Mouse (Mus musculus): ENCODE data around the gene Naa80.

Naa80 gene

DNA sequence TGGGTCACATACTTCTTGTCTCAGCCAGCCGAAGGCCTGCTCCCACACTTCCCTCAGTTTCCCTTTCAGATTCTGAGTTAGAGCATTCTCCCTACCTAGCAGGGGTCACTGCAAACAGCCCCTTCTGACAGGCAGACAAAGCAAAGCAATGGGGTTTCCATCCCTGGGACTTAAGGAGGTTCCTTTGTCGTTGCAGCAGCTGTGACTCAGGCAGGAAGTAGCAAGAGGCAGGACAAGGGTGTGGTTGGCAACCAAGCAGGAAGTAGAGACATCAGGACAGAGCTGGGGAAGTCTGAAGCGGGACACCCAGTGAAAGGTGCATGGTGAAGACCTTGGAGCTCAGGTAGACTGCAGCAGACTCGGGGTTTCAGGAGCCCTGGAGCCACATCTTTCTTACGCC is 45.9 kb downstream of the Naa80 start:
- DNase-seq, result no peak

DNA sequence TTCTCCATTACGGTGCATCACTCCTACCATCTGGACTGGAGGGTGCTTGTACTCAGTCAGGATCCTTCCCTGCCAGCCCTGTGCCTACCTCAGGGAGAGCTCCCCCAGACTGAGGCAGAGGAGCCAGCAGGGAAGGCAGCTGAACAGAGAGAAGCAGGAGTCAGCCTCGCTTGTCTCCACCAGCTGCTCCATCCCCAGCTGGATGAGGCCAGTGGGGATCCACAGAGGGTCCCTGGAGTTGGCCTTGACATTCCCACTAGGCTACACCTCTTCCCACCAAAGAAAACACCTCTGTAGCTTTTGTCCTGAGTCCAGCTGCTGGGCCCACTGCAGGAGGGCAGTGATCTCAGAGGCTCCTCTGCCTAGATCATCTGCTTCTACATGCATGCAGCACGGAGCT is 46.3 kb downstream of the Naa80 start:
- no peak for DNase-seq

DNA sequence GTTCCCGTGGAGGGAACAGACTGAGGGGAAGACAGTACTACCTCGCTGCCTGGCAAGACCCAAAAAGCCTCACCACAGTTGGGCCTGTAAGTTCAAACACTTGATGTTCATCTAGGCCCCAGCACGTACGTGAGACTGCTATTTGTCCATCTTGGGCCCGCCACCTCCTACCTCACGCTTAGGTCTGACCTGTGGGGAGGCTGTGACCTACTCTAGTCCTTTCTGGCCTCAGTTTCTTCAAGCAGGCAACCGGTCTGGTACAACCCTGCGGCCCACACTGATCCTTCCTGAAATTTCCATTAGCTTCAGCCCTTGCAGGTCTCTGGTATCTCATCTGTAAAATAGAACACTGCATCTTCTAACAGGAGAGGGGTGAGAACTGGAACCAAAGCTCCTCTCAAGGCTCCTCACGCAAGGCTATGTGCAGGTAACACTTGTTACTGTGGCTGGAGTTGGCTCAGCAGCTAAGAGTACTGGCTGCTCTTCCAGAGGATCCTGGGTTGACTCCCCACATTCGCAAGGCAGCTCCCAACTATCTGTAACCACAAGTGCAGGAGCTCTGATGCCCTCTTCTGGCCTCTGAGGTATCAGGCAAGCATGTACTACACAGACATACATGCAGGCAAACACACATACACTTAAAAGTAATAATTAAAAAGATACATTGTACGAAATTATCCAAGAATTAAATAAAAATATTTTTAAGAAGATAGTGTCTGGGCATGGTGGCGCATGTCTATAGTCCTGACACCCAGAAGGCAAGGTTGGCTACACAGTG is 46.9 kb downstream of the Naa80 start:
- no peak for DNase-seq

DNA sequence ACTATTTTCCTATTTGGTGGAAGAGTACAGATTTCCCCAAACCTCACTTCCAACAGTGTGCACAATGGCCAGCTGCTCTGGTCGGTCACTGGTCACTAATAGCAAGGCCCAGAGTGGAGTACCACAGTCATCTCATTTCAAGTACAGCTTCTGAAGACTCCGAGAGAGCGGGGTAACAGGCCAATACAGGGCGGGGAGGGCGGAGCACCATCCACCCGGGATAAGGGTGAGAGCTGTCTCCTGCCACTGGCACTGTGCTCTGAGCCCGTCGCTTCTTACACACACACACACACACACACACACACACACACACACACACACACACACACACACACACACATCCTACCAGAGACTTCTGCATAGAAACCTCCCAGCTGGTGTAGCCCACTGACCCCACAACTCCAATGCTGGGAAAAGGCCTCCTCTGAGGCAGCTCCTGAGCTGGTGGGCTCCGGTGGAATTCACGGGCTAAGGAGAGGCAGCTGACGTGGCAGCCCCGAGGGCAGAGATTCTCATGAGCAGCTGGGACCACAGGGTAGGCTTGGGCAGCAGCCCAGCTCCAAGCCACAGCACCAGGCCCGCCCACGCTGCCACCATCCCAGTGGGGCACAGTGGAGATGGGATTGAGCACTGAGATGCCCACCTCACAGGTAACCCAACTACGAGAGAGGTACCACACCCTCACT is 47.6 kb downstream of the Naa80 start:
- peak; percentile 43 for DNase-seq

DNA sequence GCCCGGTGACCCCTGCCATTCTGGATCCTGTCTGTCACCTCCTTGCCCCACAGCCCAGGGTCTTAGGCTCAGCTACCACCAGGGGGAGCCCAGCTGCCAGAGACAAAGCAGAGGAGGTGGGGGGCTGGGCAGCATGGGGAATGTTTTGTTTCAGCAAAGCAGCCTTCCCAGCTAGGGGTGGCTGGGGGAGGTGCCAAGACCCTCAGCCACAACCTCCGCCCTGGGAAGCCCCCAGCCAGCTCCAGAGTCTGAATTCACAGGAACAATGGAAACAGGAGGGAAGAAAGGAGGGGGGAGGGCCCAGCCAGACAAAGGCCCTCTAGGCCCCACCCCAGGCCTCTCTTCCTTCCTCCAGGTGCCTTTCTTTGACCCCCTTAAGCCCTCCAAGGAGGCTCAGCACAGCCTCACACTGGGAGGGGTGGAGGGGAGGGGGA is 48.2 kb downstream of the Naa80 start:
- DNase-seq, result peak; percentile 92

DNA sequence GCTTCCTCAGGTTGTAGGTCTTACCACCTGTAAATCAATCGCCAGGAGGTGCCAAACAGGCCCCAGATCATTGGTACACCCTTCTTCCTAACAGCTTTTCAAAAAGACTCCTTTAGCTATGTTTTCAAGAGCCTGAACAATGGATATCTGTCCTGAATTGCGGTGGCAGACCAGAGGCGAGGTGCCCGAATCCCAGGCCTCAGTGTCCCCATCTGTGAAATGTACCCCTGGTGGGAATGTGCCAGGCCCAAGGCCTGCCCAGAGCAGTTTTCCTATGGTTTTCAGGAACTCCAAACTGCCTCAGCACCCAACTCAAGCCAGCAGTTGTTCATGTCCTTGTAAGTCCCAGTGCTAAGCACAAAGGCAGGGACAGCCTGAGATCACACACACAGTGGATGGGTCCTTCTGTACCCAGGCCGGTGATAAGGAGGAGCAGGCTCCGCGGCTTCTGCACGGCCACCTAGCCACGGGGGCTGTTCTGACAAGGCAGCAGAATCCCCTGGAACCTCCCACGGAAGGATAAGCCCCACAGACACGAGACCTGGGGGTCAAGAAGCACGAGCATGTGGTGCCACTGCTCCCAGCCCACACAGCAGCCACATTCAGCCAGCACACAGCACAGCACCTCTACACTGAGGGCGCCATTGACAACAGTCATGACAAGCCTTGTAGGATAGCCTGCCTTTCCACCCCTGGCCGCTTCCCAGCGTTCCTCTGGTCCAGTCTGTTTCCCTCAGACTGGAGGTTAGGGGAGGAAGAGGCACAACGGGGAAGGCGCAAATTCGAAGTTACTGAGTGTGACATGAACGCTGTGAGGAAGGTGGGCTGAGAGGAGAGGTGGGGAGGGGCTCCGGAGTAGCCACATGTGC is 48.9 kb downstream of the Naa80 start:
- no peak for DNase-seq

DNA sequence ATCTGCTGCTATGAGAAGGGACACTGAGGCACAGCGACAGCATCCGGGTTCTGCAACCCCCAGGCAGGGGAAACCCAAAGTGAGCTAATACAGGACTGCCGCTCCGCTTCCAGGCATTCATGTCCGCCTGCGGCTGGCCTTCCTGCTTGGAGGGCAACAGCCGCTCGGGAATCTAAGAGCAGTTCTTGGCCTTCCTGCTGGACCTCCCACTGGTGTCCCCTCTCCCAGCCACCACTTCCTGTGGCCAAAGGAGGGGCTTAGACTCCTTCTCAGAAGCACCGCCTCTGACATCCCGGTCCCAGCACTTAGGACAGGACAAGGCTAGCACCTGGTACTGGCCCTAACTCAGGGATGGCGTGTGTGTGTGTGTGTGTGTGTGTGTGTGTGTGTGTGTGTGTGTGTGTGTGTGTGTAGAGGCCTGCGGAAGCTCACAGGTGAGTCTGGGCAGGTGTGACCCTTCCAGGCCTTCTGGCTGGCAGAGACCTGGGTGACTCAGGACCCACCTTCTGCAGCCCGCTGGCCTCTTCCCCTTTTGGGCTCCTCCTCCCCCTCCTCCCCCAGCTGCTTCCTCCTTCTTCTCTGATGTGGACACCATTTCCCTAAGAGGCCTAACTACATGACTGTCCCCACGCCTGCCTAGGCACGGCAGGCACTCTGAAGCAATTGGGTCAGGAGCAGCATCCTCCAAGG is 50.2 kb downstream of the Naa80 start:
- DNase-seq, result no peak

DNA sequence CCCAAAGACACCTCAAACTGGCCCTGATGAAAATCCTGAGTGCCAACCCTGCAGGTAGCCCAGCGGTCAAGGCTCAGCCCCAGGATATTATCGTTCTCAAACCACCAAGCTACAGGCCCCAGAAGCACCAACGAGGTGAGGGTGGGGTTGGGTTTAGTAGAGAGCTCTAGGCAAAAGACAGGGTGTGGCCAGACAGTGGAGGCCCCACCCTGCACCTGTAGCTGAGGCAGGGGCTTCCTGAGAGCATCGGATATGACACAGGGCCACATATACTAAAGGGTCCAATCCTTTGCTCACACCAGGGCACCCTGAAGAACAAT is 50.7 kb downstream of the Naa80 start:
- no peak for DNase-seq

DNA sequence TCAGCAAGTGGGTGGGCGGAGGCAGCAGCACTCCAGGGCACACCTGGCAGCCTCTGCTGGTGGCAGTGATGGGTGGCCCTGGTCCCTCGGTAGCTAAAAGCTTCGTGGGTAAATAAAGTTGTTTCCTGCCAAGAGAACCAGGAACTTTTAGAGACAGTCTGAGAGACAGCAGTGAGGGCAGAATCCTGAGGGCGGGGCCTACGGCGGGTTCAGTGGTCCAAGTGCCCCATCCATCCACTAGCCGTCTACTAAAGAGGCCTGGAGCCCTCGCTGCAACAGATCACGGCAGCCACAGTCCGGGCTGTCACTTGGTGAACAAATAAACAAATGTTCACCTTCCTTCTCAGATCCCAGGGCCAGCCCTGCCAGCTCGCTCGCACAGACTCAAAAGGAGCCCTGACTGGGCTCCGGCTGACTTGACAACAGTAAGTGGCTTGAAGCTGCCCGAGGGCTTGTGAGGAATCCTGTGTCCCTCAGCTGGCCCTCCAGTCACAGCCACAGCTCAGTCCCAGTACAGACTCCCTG is 51.3 kb downstream of the Naa80 start:
- peak; percentile 38 for DNase-seq

DNA sequence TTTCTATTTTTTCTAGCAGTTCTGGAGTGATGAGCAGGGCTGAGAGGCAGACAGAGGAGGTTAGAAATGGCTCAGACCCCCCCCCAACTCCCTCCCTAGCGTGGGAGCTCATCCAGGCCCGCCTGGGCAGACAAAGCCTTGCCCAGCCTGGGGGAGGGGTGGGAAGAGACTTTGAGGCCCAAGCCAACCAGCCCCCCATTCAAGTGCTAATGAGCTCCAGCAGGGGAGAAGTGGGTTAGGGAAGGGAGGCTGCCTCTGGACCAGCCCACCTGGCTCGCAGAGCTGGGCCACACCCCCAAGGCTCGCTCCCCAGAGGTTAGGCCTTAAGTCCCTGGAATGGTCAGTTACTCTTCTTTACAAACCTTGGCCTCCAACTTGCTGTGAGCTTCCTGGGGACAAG is 51.9 kb downstream of the Naa80 start:
- peak; percentile 67 for DNase-seq

DNA sequence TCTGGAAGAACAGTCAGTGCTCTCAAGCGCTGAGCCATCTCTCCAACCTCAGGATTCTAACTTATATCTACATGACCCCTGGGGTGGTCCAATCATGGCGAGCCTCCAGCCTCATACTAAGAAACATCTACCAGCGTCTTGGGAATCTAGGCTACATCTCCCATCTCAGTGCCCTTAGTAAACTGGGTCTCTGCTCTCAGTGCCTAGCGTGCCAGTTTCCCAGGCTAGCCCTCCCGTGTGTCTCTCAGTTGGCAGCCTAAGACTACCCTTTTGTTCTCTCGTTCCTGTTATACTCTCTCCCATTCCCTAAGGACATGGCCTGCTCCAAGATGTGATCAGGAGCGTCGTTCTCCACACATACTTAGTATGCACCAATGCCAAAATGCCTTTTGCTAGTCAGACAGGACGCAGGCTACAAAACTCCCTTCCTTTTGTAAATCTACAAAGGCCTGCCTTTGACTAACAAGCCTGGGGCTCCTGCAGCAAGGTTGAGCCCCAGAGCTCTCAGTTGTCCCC is 52.7 kb downstream of the Naa80 start:
- DNase-seq, result no peak

DNA sequence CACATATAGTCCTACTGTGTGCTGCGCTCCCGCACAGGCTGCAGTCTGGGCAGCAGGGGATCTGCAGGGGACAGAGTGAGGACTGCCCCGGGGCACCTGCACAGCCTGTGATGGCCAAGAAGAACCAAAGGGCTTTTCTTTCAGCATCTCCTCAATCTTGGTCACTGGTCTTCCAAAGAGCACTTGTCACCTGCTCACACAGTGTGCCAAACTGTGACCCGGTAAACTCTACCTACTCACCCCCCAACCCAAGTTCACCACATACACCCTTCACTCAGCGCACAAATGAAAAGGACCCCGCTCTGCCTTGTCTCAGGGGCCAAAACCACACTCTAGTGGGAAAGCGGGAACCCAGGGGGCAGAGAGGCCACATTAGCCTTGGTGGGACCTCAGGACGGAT is 53.2 kb downstream of the Naa80 start:
- DNase-seq, result no peak

DNA sequence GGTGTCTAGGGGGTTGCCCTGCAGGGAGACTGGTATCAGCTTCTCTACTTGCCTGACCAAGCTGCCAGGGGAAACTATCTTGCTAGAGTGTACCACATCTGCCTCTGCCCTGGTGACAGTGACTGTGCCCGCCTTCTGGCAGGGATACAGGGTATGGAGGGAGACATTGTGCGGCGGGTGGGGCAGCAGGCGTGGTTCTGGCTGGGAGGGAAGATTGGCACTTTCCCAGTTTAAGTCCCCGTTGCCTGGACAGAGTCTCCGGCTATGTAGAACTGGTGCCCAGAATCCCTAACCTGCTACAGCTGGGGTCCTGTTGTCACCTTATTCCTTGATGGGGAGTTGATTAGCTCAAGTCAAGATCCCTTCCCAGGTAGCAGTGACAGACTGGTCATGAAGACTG is 53.8 kb downstream of the Naa80 start:
- no peak for DNase-seq

DNA sequence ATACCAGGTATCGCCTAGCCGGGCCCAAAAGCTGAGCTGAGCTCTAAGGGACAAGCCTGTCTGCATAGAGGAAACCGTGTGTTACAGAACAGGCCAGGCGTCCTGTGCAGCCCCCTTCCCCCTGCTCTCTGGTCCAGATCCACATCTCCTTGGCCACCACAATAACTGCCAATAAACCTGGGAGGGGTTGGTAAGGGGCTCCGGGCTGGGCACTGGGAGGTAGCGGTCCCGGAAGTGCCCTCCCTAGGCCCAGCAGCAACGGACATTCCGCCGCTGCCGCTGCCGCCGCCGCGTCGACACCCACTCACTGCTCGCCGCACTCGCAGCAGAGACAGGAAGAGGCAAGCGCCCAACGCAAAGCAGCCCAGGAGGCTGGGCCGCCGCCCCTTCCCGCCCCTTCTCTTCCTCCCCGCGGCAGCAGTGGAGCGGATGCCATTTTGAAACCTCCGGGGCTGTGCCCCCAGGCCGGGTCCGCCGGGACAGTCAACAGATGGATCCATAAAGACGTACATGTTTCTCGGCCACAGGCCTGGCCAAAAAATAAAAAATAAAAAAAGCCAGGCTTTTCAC is 54.5 kb downstream of the Naa80 start:
- peak; percentile 73 for DNase-seq

Measured in right cerebral cortex, postnatal 4 days (tissue).